Mouse (Mus musculus) embryonic stem cell, embryonic (primary cell): Measurements from ENCODE around the gene Pip4p1.
"Not testable (repeated sequence)": the region's sequence is repeated elsewhere in the genome, so short reads cannot be mapped to it uniquely, and the experiment has no call there.

Experiments used
- CTCF ChIA-PET, 4 experiments: fragments of 300-600 bp in 2 of 4; fragments of 350-600 bp in 2 of 4; sonication (Branson Sonifier 250); formaldehyde crosslinking; loops; one replicate each; lab custom pipeline; 2022; ENCODE audit warnings: inconsistent platforms in 2 of 4; lab: Charles Lee
- POLR2A ChIA-PET, 4 experiments: fragments of 300-600 bp in 2 of 4; fragments of 350-600 bp in 2 of 4; sonication (Branson Sonifier 250); formaldehyde crosslinking; loops; one replicate each; lab custom pipeline; 2022; ENCODE audit warnings: antibody characterized with exemption in 4 of 4, inconsistent platforms in 1 of 4; lab: Charles Lee

Gene Pip4p1

DNA sequence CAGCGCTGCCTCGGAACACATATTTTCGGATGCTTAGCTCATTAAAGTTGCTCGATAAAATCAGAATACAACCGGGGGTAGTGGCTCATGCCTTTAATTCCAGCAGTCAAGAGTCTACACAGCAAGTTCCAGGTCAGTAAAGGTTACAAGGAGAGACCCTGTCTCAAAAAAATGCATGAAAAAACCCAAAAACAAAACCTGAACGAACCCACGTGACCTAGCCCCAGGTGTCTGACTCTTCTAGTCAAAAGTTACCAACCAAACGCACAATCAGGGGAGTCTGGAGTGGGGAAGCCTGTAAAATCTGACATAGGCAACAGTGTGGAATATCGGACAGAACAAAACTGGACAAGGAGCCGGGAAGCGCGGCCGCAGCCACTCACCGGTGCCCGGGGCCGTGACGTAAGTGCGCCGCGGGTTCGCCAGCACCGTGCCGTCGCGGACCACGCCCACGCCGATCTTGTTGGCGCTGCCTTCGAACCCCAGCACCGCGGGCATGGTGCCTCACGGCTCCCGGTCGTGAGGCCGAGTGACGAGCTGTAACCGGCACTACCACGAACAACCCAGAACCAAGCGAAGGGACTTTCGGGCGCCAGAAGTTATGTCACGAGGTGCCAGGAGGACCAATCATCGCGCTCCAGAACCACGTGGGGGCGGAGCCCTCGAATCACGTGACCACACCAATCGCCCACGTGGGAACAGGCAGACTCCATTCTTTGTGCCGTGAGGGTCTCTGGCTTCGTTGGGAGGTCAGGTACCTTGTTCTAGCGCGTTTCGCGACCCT lies 6.2 kb downstream of the Pip4p1 start, which contains the start of the genes Osgep and Apex1:
Osgep (minus strand) TSS at position 613 of the 784 bp plus-strand sequence.
Apex1 (plus strand) TSS at position 688 of the 784 bp plus-strand sequence.
- ChIA-PET CTCF (interaction anchor here in 1 of 4 experiments (1.2 kb wide), 1 partner anchor 20 kb away, joined by 3 read pairs; no protein-coding TSS in a partner anchor), POLR2A (interaction anchor here in 3 of 4 experiments (0.6 to 12.2 kb wide), 29 partner anchors 8 to 959 kb away, joined by 3 to 159 read pairs (median 6); partner anchors contain the start of genes Ccnb1ip1 (in 2 of the 3), Parp2 (in 2 of the 3), Gm49342 (in 1 of the 3) and Pip4p1 (in 1 of the 3))

DNA sequence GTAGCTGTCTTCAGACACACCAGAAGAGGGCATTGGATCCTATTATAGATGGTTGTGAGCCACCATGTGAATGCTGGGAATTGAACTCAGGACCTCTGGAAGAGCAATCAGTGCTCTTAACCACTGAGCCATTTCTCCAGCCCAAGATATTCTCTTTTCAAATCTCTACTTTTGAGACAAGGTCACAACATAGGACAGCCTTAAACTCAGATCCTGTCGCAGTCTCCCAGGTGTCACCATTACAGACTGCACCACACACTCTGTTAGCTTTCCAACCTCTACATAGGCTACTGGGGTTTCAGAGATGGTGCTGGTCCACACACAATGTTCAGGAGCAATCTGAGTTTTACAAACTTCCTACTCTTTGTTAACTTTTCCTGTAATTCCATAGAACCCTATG lies 7.2 kb downstream of the Pip4p1 start:
- ChIA-PET CTCF (interaction anchor here in 2 of 4 experiments (0.7 to 1.4 kb wide), 3 partner anchors 19 to 481 kb away, joined by 3 to 4 read pairs (median 3); no protein-coding TSS in a partner anchor), POLR2A (interaction anchor here in 3 of 4 experiments (0.5 to 12.2 kb wide), 27 partner anchors 9 to 960 kb away, joined by 3 to 159 read pairs (median 6); partner anchors contain the start of genes Ccnb1ip1 (in 2 of the 3), Parp2 (in 2 of the 3), Gm49342 (in 1 of the 3) and Pip4p1 (in 1 of the 3))

DNA sequence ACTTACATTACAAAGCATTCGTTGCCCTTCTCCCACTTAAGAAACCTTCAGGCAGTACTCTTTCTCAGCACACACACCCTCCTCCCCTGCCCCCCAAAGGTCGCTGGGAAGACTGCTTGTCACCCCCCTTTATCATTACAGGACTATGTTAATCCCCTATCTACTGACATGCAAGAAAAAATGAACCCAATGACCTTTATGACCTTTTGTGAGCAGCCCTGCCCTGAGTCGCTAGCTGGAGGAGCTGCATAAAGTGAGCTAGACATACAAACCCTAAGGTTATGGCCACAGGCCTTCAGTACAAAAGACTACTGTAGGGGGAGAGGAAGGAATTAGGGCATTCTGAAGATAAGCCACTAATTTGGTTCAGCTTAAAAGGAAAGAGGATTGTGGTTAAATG lies 19.3 kb downstream of the Pip4p1 start:
- ChIA-PET CTCF (no interaction called here), POLR2A (interaction anchor here (0.6 to 8.2 kb wide), 13 partner anchors 8 to 115 kb away, joined by 3 to 159 read pairs (median 4); partner anchors contain the start of genes Pip4p1 (in 3 of the 4), Pnp (in 3 of the 4), Apex1 (in 2 of the 4) and Osgep (in 2 of the 4))

DNA sequence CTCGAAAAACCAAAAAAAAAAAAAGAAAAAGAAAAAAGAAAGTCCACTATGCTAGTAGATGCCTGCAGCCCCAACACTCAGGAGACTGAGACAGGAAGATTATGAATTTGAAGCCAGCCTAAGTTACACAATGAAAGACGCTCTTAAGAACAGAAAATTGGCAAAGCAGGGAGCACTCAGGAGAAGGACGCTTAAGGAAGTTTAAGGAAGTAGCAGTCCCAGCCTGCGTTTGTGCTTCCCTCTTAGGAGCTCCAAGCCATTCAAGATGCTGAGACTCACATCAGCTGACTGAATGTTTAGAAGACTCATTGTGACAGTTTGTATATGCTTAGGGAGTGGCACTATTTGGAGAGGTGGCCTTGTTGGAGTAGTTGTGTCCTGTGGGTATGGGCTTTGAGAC lies 22.5 kb downstream of the Pip4p1 start:
- POLR2A ChIA-PET: interaction anchor here in 1 of 4 experiments (1.3 to 1.9 kb wide), 2 partner anchors 21 to 27 kb away, joined by 3 to 4 read pairs; no protein-coding TSS in a partner anchor
- CTCF ChIA-PET: interaction anchor here in 1 of 4 experiments (0.8 kb wide), 1 partner anchor 985 kb away, joined by 3 read pairs; no protein-coding TSS in a partner anchor

DNA sequence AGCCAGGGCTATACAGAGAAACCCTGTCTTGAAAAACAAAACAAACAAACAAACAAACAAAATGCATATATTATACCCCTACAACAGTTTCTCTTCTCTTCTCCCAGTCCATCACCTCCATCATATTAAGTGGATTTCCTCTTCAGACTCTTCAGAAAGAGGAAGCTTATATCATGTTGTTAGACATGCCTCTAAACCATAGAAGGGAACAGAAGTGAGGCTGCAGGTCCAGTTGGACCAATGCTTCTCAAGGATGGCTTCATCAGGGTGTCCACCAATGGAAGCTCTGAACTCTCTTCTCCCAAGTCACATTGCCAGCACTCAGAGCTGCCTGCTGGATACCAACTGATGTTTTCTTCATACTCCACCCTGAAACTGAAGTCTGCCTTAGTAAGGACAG lies 25.3 kb downstream of the Pip4p1 start:
- ChIA-PET CTCF (interaction anchor here in 2 of 4 experiments (1.2 to 1.9 kb wide), 3 partner anchors 84 to 335 kb away, joined by 3 to 4 read pairs (median 3); no protein-coding TSS in a partner anchor), POLR2A (interaction anchor here in 2 of 4 experiments (1.1 to 3.5 kb wide), 11 partner anchors 8 to 132 kb away, joined by 3 to 24 read pairs (median 10); partner anchors contain the start of genes Pip4p1 (in 2 of the 2), Pnp (in 2 of the 2), Ccnb1ip1 (in 1 of the 2) and Parp2 (in 1 of the 2))

DNA sequence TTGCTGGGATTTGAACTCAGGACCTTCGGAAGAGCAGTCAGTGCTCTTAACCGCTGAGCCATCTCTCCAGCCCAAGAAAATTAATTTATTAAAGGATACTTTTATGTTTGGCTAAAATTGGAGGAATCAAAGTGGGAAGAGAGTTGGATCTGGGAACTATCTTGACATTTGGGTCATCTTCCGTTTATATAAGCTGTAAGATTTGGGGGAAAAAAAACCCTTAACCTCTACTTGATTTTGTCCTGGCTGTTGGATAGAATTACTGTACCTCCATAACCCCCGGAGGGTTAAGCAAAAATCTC lies 25.9 kb downstream of the Pip4p1 start:
- POLR2A ChIA-PET: interaction anchor here (0.6 to 3.5 kb wide), 20 partner anchors 9 to 184 kb away, joined by 3 to 24 read pairs (median 4); partner anchors contain the start of genes Pip4p1 (in 2 of the 4), Pnp (in 2 of the 4), Ccnb1ip1 (in 1 of the 4) and Parp2 (in 1 of the 4)

DNA sequence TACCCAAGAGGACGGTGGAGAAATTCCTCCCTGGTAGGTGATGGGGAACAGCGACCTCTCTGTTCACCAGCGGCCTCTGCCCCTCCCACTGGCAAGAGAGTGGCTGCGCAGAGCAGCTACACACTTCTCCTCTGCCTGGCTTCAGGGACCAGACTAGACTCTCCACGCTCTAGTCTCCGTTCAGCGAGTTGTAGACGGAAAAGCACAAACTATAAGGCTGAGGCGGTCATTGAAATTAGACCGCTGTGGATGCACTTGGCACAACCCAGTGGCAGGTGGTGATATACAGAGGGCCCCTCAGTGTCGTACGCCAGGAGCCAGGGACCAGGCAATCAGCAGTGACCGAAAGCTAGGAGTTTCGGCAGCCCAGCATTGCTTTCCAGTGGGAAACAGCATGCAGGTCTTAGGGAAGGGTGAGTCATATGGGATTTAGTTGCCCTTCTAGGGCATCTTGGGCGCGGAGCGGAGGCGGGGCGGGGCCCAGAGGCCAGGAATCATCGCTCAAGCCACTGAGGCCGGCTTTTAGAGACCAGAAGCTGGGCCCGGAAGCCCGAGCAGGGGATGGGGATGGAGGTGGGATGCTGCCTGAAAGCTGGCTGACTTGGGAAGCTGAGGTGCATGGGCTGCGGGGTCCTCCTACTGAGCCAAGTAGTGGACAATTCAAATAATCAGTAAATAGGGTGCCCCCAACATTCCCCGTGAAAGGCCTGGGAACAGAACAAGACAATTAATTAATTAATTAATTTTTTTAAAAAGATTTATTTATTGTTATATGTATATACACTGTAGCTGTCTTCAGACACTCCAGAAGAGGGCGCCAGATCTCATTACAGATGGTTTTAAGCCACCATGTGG lies 26.5 kb downstream of the Pip4p1 start:
- POLR2A ChIA-PET: interaction anchor here (0.6 to 3.5 kb wide), 32 partner anchors 8 to 185 kb away, joined by 3 to 24 read pairs (median 4); partner anchors contain the start of genes Pip4p1 (in 2 of the 4), Pnp (in 2 of the 4), Apex1 (in 1 of the 4) and Ccnb1ip1 (in 1 of the 4)
- CTCF ChIA-PET: interaction anchor here (0.5 to 2.2 kb wide), 22 partner anchors 9 to 336 kb away, joined by 3 to 9 read pairs (median 4); partner anchors contain the start of genes Apex1 (in 1 of the 4), Ccnb1ip1 (in 1 of the 4), Osgep (in 1 of the 4) and Parp2 (in 1 of the 4)

More for the DNA sequence above, 25.9 kb downstream of the Pip4p1 start:
- CTCF ChIA-PET: interaction anchor here in 3 of 4 experiments (1.0 to 2.2 kb wide), 13 partner anchors 8 to 336 kb away, joined by 3 to 9 read pairs (median 4); partner anchors contain the start of genes Apex1 (in 1 of the 3), Ccnb1ip1 (in 1 of the 3), Osgep (in 1 of the 3) and Parp2 (in 1 of the 3)

DNA sequence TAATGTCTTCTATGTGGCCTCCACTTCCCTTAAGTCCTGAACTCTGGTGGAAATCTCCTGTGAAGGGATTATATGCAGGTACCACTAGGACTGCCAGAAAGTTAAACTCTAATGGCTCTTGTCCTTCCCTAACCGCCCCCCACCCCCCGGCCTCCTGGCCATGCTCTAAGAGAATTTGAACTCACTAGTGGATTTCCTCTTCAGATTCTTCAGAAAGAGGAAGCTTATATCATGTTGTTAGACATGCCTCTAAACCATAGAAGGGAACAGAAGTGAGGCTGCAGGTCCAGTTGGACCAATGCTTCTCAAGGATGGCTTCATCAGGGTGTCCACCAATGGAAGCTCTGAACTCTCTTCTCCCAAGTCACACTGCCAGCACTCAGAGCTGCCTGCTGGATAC lies 32.7 kb downstream of the Pip4p1 start:
- POLR2A ChIA-PET: interaction anchor here in 2 of 4 experiments (1.1 to 3.4 kb wide), 3 partner anchors 9 to 33 kb away, joined by 3 to 20 read pairs (median 4); partner anchors contain the start of genes Pip4p1 (in 1 of the 2) and Pnp (in 1 of the 2)

DNA sequence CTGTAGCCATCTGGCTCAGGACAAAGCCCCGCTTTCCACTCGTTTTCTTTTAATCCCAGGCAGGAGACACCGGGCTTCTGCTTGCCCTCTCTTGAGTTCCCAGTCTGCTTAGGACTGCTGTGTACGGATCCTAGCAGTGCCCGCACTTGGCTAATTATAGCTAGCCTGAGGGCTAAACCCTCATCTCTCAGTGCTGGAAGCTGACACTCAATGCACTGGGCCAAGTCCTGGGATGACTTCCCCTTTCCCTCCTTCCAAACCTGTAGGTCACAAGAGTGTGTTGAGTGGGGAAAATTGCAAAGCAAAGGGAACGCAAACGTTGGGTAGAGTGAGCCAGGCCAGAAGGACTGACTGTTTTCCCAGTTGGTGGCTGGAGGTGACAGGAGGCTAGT lies 33.3 kb downstream of the Pip4p1 start, which contains the start of gene Klhl33:
Klhl33 (minus strand) TSS at position 134 of the 392 bp plus-strand sequence.
- POLR2A ChIA-PET: interaction anchor here in 2 of 4 experiments (1.0 to 3.4 kb wide), 5 partner anchors 10 to 41 kb away, joined by 3 to 20 read pairs (median 4); partner anchors contain the start of genes Pip4p1 (in 1 of the 2) and Pnp (in 1 of the 2)
- CTCF ChIA-PET: interaction anchor here in 2 of 4 experiments (0.6 to 1.1 kb wide), 2 partner anchors 23 to 188 kb away, joined by 3 read pairs; no protein-coding TSS in a partner anchor

More for the DNA sequence above, 32.7 kb downstream of the Pip4p1 start:
- CTCF ChIA-PET: not testable (repeated sequence)

DNA sequence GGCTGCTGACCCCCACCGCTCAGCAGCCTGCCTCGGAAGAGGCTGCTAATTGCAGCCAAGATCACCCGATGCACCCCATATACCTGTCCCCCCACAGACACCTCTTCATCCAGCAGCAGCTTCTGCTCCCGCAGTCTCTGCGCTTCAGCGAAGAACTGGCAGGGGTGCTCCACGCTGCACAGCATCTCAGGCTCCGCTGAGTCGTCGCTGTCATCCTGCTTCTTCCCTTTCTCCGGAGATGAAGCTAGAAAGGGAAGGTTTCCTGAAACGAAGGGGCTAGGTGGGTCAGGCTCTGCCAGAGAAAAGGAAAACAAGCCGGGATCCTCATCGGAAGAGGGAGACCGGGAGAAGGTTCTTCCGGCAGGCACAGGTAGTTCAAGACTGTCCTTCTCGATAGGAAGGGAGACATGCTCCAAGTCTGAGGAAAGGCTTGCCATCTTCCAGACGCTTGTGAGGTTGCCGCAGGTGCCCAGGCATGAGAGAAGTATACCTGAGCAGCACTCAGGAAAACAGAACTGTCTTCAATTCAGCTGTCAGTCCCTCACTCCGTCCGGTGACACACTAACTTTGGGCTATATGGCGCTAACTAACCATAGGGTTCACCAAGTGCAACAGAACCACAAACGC lies 33.8 kb downstream of the Pip4p1 start:
- CTCF ChIA-PET: interaction anchor here in 2 of 4 experiments (0.6 to 1.2 kb wide), 3 partner anchors 24 to 188 kb away, joined by 3 read pairs; no protein-coding TSS in a partner anchor

DNA sequence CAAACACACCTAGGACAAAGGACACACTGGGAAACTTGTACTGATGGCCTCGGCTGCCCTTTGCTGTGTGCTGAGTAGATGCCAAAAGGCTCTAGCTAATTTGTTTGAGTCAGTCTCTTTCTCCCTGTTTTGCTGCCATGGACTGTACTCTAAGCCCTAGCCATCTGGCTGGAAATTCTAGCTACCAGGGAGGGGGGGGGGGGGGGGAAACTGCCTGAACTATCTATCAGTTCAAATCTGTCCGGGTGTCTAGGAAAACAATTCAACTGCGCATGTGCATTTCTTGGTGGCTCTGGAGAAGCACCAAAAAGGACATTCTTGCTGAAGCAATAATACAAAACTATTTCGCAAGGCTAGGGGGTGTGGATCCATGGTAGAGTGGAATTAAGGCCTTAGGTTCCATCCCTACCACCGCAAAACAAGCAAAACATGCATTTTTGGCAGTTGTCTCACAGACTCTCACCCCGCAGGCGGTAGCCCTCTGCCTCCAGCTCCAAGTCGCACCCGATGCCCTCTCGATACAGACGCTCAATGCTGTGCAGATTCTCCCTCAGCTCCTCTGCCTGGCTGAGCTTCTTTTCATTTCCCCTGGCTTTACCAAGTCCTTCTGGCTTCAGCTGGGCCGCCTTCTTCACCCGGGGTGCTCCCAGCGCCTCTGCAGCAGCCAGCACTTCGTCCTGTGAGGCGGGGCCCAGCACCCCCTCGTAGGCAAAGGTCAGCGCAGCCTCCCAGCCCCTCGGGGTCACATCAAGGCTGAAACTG lies 34.5 kb downstream of the Pip4p1 start:
- CTCF ChIA-PET: interaction anchor here in 2 of 4 experiments (1.1 to 2.3 kb wide), 3 partner anchors 8 to 32 kb away, joined by 3 to 7 read pairs (median 3); no protein-coding TSS in a partner anchor
- POLR2A ChIA-PET: interaction anchor here in 2 of 4 experiments (0.7 to 3.4 kb wide), 11 partner anchors 8 to 42 kb away, joined by 3 to 20 read pairs (median 4); partner anchors contain the start of genes Pip4p1 (in 2 of the 2), Pnp (in 2 of the 2), Apex1 (in 1 of the 2) and Osgep (in 1 of the 2)

More for the DNA sequence above, 33.8 kb downstream of the Pip4p1 start:
- POLR2A ChIA-PET: interaction anchor here in 2 of 4 experiments (0.9 to 3.4 kb wide), 8 partner anchors 8 to 41 kb away, joined by 3 to 20 read pairs (median 4); partner anchors contain the start of genes Apex1 (in 1 of the 2), Osgep (in 1 of the 2), Pip4p1 (in 1 of the 2) and Pnp (in 1 of the 2)

DNA sequence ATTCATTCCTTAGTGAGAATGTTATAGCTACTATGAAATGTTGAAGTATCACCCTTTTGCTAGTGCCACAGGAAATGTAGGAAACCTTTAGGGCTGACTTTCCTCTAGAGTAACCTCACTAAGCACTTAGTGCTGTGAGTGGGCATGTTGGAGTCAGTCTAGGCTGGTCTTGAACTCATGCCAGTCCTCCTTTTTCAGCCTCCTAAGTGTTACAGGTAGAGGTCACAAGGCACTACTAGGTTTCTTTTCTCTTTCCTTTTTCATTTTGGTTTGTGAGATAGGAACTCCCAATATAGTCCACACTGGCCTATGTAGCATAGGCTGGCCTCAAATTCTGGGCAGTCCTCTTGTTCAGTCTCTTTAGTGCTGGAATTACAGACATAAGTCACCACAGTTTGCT lies 35.2 kb downstream of the Pip4p1 start:
- POLR2A ChIA-PET: interaction anchor here in 2 of 4 experiments (0.9 to 3.4 kb wide), 7 partner anchors 9 to 36 kb away, joined by 3 to 20 read pairs (median 4); partner anchors contain the start of genes Pip4p1 (in 2 of the 2), Pnp (in 2 of the 2), Apex1 (in 1 of the 2) and Osgep (in 1 of the 2)

DNA sequence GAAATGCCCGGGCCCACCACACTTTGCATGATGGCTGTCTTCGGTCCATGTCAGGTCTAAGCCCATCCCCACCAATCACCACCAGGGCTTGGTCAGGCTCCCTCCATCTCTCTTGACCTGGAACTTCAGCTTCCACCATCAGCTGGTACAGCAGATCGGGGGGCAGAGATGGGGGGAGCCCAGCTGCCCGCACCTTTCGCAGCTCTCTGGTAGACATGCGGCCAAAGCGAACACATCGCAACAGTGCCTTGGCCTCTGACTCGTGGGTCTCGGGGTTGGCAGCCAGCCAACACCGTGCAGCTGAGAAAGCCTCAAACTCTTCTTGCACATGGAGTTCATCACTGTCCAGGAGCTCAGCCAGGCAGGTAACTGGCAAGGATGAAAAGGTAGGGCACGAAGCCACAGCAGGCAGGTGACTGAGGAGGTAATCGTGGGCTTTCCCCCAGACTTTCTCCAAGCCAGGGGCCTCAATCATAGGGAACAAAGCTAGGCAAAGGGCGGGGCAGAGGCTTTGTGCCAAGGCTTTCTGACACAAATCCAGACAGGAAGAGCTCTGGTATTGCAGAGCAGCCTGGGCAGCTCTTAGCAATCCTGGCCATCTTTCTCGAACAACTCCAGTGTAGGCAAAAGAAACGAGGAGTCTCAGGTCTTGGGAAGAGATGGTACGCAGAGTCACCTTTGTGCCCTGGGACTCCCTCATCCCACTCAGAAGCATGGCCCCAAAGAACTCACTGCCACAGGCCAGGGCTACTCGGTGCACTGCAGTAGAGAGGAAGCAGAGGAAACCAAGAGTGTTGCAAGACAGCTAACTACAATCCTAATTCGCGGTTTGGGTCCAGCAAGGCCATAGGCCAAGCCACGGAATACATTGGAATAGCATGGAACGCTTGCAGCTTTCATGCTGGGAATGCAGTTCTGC lies 37.9 kb downstream of the Pip4p1 start:
- CTCF ChIA-PET: interaction anchor here in 3 of 4 experiments (0.6 to 2.3 kb wide), 4 partner anchors 11 to 93 kb away, joined by 3 to 9 read pairs (median 4); no protein-coding TSS in a partner anchor
- POLR2A ChIA-PET: interaction anchor here (0.5 to 2.6 kb wide), 8 partner anchors 10 to 172 kb away, joined by 3 to 10 read pairs (median 4); partner anchors contain the start of genes Pip4p1 (in 1 of the 4) and Pnp (in 1 of the 4)

More for the DNA sequence above, 35.2 kb downstream of the Pip4p1 start:
- CTCF ChIA-PET: interaction anchor here in 1 of 4 experiments (2.3 kb wide), 1 partner anchor 8 kb away, joined by 7 read pairs; no protein-coding TSS in a partner anchor
